Mouse (Mus musculus): Measurements from ENCODE around the gene Celf2. TPM values are rescaled to one million over a fixed set of nuclear protein-coding genes. Genes with fewer than 3 reads are reported as not detected.

Celf2 gene
- polyA plus RNA-seq, 1 experiment from 2014 or later = 60.7 TPM

DNA sequence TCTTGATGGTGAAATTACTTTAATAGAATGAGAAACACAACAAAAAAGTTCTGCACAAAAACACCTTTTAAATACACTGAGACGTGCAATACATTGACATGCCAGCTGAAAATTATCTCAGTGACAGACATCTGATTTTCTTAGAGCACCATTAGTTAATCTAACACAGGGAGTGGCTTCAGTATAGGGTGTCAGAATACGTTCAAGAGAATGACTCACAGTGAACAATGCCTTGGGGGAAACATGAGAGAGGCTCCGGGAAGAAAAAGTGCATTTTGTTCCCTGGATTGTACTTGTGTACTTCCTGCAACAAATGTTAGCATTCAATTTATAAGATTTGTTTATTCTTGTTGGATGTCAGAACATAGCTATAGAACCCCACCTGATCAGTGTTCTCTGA is 487.2 kb downstream of the Celf2 start:
- no peak overlapping the region for H3K27ac ChIP-seq
- ATAC-seq (ENCODE audit: insufficient number of reproducible peaks, low FRiP score, low TSS enrichment, low read depth) = no peak
- H3K4me2 ChIP-seq = no peak overlapping the region

DNA sequence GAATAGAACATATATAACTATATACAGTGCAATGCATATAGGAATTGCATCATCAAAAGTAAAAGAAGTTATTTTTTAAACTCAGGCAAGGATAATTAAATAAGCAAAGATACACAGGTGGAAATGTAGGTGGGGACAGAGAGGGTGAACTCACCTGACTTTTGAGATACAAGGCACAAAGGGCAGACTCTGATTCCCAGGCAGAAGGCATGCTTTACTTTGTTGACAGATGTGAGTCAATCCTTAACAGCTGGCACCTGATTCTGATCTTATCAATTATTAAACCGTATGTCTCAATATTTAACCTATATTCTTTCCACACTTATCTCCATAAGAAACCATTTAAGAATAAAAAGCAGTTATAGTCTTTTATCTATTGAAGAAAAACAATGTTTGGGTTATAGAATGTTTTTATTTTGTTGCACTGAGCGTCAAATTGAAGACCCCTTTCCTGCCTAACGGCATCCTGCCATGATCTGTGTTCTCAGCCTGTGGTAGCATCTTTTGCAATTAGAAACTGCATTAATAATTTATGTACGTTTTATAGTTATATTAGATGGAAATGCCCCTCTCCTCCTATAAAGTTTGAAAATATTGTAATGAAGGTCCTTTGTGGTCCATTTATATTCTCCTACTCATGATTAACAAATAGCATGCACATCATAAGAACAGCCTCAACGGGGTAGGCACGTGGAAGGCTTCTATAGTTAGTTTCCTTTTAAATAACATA is 491.8 kb downstream of the Celf2 start:
- Histone ChIP-seq H3K4me1 (no peaks in the 10 kb centered on the region), H3K36me3 (no peaks in the 10 kb centered on the region), H3K9me3 (no peaks in the 10 kb centered on the region), H3K27ac (no peak overlapping the region), H3K4me3 (no peak overlapping the region), H3K9ac (no peak overlapping the region), H3K27me3 (no peaks in the 10 kb centered on the region), H3K4me2 (no peak overlapping the region)
- 87% methylated on average over 6 of the region's 6 CpGs for WGBS
- no peak for ATAC-seq (ENCODE audit: insufficient number of reproducible peaks, low FRiP score, low TSS enrichment, low read depth)

More for the DNA sequence above, 487.2 kb downstream of the Celf2 start:
- H3K9me3 ChIP-seq = no peaks in the 10 kb centered on the region
- WGBS = 28% methylated on average over 3 of the region's 3 CpGs
- no peaks in the 10 kb centered on the region for H3K4me1 ChIP-seq
- H3K9ac ChIP-seq = no peak overlapping the region
- no peaks in the 10 kb centered on the region for H3K27me3 ChIP-seq
- H3K36me3 ChIP-seq = no peaks in the 10 kb centered on the region
- no peak overlapping the region for H3K4me3 ChIP-seq

DNA sequence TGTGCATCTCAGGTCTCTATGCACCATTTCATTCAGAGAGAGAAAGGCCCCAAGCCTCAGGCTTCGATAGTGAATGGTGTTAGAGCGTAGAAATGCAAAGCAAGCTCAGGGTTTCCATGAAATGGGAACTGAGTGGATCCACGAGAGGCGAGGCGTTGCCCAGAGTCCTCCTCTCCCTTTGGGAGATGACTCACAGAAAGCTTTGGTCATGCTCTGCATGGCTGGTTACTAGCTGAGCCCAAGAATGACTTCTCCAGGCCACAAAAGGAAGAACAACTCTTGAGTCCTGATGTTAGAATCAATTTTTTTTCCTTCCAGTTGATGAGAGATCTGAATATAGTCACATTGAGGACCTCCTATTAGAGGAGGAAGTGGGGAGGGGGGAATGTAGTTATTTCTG is 496.2 kb downstream of the Celf2 start:
- no peak for ATAC-seq (ENCODE audit: insufficient number of reproducible peaks, low FRiP score, low TSS enrichment, low read depth)
- WGBS = 88% methylated on average over 5 of the region's 5 CpGs
- no peak overlapping the region for H3K9ac ChIP-seq

DNA sequence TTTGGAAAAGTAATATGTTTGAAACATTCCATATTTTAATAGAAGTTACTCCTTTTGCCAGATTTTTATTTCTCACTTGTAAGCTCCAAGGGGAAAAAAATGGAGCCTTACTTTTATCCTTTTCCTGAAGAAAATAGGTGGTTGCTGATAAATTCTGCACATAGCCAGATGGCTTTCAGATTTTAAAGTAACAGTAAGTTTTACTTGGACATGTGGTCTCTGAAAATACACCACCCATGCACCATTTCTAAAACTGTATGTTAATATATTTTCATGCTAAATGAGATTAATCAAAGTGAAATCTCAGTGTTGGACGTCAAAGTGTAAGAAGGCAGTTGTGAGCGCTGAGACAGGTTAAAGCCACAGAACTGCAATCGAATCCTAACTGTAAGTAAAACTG is 502.5 kb downstream of the Celf2 start:
- no peaks in the 10 kb centered on the region for H3K27me3 ChIP-seq
- H3K27ac ChIP-seq = no peak overlapping the region
- H3K4me3 ChIP-seq = no peak overlapping the region
- H3K9me3 ChIP-seq = no peaks in the 10 kb centered on the region
- no peaks in the 10 kb centered on the region for H3K4me1 ChIP-seq
- ATAC-seq (ENCODE audit: insufficient number of reproducible peaks, low FRiP score, low TSS enrichment, low read depth) = no peak
- no peak overlapping the region for H3K9ac ChIP-seq
- H3K4me2 ChIP-seq = no peak overlapping the region
- no peaks in the 10 kb centered on the region for H3K36me3 ChIP-seq
- 83% methylated on average over 3 of the region's 3 CpGs for WGBS

More for the DNA sequence above, 496.2 kb downstream of the Celf2 start:
- Histone ChIP-seq H3K9me3 (no peaks in the 10 kb centered on the region), H3K27ac (no peak overlapping the region), H3K4me3 (no peak overlapping the region), H3K27me3 (no peaks in the 10 kb centered on the region), H3K4me2 (no peak overlapping the region), H3K4me1 (no peaks in the 10 kb centered on the region), H3K36me3 (no peaks in the 10 kb centered on the region)

DNA sequence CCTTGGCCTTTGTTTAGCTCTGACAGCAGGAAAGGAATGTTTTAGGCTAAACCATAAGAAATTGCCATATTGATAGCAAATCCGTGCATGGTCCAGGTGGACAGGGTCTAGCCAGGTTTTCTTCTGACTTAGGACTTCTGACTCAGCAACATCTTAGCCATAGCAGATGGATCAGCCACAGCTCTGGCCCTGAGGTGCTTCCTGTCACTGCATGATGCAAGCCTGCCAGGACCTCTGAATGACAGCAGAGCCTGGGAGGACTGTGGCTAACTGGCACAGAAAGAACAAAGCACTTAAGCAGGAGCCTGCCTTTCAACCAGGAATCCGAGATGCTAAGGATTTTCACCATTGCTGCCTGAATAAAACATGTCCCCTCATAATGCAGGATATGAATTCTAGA is 507.4 kb downstream of the Celf2 start:
- H3K4me2 ChIP-seq = no peak overlapping the region
- no peak overlapping the region for H3K27ac ChIP-seq
- no peak overlapping the region for H3K4me3 ChIP-seq
- 47% methylated on average over 2 of the region's 2 CpGs for WGBS
- no peak overlapping the region for H3K9ac ChIP-seq
- no peaks in the 10 kb centered on the region for H3K36me3 ChIP-seq
- ATAC-seq (ENCODE audit: insufficient number of reproducible peaks, low FRiP score, low TSS enrichment, low read depth) = no peak
- H3K9me3 ChIP-seq = no peaks in the 10 kb centered on the region
- no peaks in the 10 kb centered on the region for H3K27me3 ChIP-seq
- no peaks in the 10 kb centered on the region for H3K4me1 ChIP-seq

DNA sequence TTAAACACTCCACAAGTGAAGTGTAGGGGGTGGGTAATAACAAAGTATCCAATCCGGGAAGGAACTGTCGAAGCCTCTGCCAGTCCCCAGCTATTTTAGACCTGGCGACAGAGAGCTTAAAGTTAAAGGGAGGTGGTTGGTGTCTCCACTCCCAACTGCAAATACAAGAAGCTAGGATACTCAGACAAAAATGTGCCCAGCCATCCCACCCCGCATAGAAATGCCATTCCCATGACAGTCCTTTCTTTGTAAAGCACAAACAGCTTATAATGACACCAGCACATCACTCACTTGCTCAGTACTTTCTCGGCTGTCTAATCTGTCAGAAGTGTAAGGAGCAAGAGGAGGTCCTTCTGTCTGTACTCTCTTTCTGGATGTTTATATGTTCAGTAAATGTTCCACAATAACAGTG is 518.3 kb downstream of the Celf2 start:
- no peaks in the 10 kb centered on the region for H3K27me3 ChIP-seq
- 81% methylated on average over 5 of the region's 5 CpGs for WGBS
- no peak overlapping the region for H3K4me3 ChIP-seq
- H3K9ac ChIP-seq = no peak overlapping the region
- H3K4me1 ChIP-seq = no peaks in the 10 kb centered on the region
- H3K4me2 ChIP-seq = no peak overlapping the region
- H3K9me3 ChIP-seq = no peaks in the 10 kb centered on the region
- H3K27ac ChIP-seq = no peak overlapping the region
- no peak for ATAC-seq (ENCODE audit: insufficient number of reproducible peaks, low FRiP score, low TSS enrichment, low read depth)
- no peaks in the 10 kb centered on the region for H3K36me3 ChIP-seq

DNA sequence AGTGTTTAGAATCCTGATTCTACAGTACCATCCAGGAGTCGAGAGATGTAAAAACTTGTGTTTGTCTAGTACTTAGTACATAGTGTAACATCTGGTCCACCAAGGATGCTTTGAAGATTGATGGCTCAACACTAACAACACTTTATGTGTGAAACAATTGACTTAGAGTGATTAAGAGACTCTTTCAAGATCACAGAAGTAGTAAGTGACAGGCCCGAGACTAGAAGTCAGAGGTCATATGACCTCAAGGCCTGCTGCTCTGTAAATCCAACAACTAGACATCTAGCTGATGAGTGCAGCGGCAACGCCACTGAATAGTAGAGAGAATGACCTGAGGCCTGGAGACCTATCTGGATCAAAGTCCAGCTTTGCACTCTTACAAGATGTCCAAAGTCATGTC is 523.7 kb downstream of the Celf2 start:
- ATAC-seq (ENCODE audit: insufficient number of reproducible peaks, low FRiP score, low TSS enrichment, low read depth) = no peak
- Histone ChIP-seq H3K36me3 (no peaks in the 10 kb centered on the region), H3K9ac (no peak overlapping the region), H3K27ac (no peak overlapping the region), H3K4me3 (no peak overlapping the region), H3K27me3 (no peaks in the 10 kb centered on the region), H3K4me2 (no peak overlapping the region), H3K9me3 (no peaks in the 10 kb centered on the region), H3K4me1 (no peaks in the 10 kb centered on the region)
- WGBS = 48% methylated on average over 4 of the region's 4 CpGs

DNA sequence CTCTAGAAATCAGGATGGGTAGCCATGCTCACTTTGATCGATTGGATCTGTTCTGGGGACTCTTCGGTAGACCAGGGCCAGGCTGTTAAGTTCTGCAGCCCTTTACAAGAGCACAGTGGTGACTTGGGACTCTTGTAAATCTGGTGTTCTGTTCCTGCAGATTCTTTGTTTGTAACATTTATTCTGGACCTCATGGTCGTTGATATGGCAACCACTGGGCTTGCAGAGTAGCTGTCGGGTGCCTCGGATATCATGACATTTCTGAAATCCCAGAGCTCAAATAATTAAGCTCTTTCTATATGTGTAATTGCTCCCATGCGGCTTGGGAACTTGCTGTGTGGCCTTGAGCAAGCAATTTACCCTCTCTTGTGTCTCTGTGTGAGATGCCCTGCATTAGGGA is 525.5 kb downstream of the Celf2 start:
- ATAC-seq (ENCODE audit: insufficient number of reproducible peaks, low FRiP score, low TSS enrichment, low read depth) = no peak
- H3K4me3 ChIP-seq = no peak overlapping the region
- WGBS = 38% methylated on average over 6 of the region's 6 CpGs

DNA sequence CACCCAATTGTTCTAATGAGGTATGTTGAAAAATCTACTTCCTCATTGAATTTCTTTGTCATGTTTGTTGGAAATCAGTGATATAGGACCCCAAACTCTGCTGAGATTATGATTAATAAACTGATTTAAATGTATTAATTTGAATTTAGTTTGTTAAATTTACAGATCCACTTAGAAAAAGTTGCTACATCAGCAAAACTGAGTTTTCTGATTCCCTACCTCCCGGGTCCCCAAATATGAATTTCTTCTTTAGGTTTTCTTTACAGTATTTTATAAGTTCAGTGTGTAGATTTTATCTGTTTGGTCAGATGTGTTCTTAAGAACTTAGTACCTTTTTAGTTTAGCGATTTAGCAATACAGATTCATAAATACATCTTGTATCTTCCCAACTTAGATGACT is 533.1 kb downstream of the Celf2 start:
- 93% methylated on average over 2 of the region's 2 CpGs for WGBS
- Histone ChIP-seq H3K36me3 (no peaks in the 10 kb centered on the region), H3K27ac (no peak overlapping the region), H3K4me2 (no peak overlapping the region), H3K27me3 (no peaks in the 10 kb centered on the region), H3K9ac (no peak overlapping the region), H3K4me3 (no peak overlapping the region), H3K9me3 (no peaks in the 10 kb centered on the region), H3K4me1 (no peaks in the 10 kb centered on the region)
- no peak for ATAC-seq (ENCODE audit: insufficient number of reproducible peaks, low FRiP score, low TSS enrichment, low read depth)

More for the DNA sequence above, 525.5 kb downstream of the Celf2 start:
- H3K27ac ChIP-seq = no peak overlapping the region
- no peak overlapping the region for H3K4me2 ChIP-seq
- H3K9me3 ChIP-seq = no peaks in the 10 kb centered on the region
- H3K27me3 ChIP-seq = no peaks in the 10 kb centered on the region
- H3K9ac ChIP-seq = no peak overlapping the region
- H3K36me3 ChIP-seq = no peaks in the 10 kb centered on the region
- no peaks in the 10 kb centered on the region for H3K4me1 ChIP-seq

DNA sequence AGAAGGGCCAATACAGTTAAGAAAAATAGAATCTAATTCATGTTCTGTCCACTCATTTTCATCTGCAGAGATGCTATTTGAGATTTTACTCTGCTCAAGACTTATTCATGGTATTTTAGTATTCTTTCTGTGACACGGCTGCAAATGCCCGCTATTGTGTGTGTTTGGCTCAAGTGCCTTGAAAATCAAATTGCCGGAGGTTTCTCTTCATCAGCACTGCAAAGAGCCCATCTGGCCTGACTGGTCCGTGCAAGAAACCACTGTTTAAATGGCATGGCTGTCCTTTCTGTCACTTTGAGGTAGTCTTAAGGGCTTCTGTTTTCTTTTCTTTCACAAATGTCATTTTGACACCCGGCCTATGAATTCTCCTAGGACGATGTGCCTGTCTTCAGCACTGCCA is 540.1 kb downstream of the Celf2 start:
- H3K4me3 ChIP-seq = no peak overlapping the region
- no peaks in the 10 kb centered on the region for H3K9me3 ChIP-seq
- 87% methylated on average over 6 of the region's 6 CpGs for WGBS
- H3K27me3 ChIP-seq = no peaks in the 10 kb centered on the region
- H3K27ac ChIP-seq = no peak overlapping the region
- H3K4me2 ChIP-seq = no peak overlapping the region
- ATAC-seq (ENCODE audit: insufficient number of reproducible peaks, low FRiP score, low TSS enrichment, low read depth) = no peak
- H3K36me3 ChIP-seq = no peaks in the 10 kb centered on the region
- H3K9ac ChIP-seq = no peak overlapping the region
- H3K4me1 ChIP-seq = no peaks in the 10 kb centered on the region

DNA sequence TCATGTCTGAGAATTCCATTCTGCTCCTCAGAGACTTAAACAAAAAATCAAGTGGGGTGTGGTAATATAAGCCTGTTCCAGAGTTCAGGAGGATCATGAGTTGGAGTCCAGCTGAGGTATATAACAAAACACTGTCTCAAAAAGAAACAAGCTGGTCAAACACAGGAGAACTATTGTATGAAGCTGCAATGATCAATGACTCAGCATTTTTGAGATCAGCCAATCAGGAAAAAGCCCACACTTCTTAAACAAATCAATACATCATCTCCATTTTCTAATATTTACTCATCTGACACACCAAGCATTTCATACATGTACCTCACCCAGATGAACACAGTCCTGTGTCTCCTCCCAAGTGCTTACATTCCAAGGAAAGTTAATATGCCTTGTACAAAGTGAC is 544.1 kb downstream of the Celf2 start:
- Histone ChIP-seq H3K27me3 (no peaks in the 10 kb centered on the region), H3K4me3 (no peak overlapping the region), H3K27ac (no peak overlapping the region), H3K9ac (no peak overlapping the region), H3K36me3 (no peaks in the 10 kb centered on the region), H3K9me3 (no peaks in the 10 kb centered on the region), H3K4me2 (no peak overlapping the region), H3K4me1 (no peaks in the 10 kb centered on the region)
- ATAC-seq (ENCODE audit: insufficient number of reproducible peaks, low FRiP score, low TSS enrichment, low read depth) = no peak

DNA sequence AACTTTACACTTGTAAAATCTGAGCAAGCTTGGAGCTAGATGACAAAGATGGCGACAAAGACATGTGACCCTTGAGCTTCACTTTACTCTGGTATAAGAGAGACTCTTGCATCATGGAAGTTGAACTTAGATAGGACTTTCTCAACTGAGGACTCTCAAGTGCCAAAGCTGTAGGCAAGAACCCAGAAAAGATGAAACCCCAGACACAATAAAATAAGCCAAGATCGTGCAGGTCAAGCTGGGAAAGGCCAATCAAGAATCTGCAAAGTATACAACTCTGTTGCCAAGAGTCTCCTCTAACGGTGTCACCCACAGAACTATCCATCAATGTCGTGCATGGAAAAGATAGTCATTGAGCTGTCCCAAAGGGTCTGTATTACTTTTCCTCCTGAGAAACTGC is 558.7 kb downstream of the Celf2 start:
- H3K4me2 ChIP-seq = no peak overlapping the region
- H3K27ac ChIP-seq = no peak overlapping the region
- no peaks in the 10 kb centered on the region for H3K4me1 ChIP-seq
- ATAC-seq (ENCODE audit: insufficient number of reproducible peaks, low FRiP score, low TSS enrichment, low read depth) = no peak
- H3K9me3 ChIP-seq = no peaks in the 10 kb centered on the region
- WGBS = 72% methylated on average over 4 of the region's 4 CpGs
- H3K4me3 ChIP-seq = no peak overlapping the region
- H3K9ac ChIP-seq = no peak overlapping the region
- no peaks in the 10 kb centered on the region for H3K27me3 ChIP-seq
- no peaks in the 10 kb centered on the region for H3K36me3 ChIP-seq
